Mouse (Mus musculus) ES-Bruce4 (cell line): Measurements from ENCODE around the gene Gnas.

ENCODE experiments used
- CTCF ChIP-seq: IDR thresholded peaks from one replicate; pipeline ENCODE4 v1.8.1; 2011; ENCODE audit warnings: low read depth, low read length
- EP300 ChIP-seq: IDR thresholded peaks from 2 replicates; pipeline ENCODE4 v1.6.1; 2011; ENCODE audit warnings: low read depth, low read length; ENCODE audit not compliant: insufficient read depth

DNA sequence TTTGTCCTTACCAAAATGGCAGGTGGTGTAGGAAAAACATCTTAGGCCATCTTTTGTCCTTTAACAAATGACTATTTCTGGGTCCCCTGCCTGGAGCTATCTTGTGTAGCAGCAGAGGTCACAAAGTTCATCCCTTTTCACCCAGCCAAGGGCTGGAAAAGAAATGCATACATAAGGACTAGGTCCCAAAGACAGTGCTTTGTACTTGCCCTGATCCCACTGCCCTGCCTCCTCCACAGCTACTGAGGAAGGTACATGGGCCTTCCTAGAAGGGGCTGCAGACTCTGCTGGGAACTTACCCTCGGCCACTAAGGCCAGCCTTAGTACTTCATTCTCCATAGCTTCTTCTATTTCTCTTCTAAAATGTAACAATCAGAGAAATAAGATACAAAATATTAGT lies 27.5 kb downstream of the Gnas start:
- TF ChIP-seq CTCF, result no peak
- no peak for TF ChIP-seq EP300
